Mouse (Mus musculus) frontal cortex, adult 2 months (tissue): ENCODE results near the gene Ano4. TPM values are rescaled to one million over a fixed set of nuclear protein-coding genes. Genes with fewer than 3 reads are reported as not detected.

Source experiments
- DNase-seq, 2 experiments: peaks; one replicate each; pipeline ENCODE4 v3.0.0; 2022; ENCODE audit warnings: low spot score in 1 of 2; ENCODE audit errors: extremely low spot score in 1 of 2
- polyA plus RNA-seq: library from polyadenylated mRNA; depleted of rRNA; stranded (reverse); fragments of >200 nt; gene quantifications from 2 replicates; pipeline ENCODE4 v1.2.3, GENCODE M21; 2012; rRNA removed

The Ano4 gene
- polyA plus RNA-seq, 1 experiment = 25.2 TPM

DNA sequence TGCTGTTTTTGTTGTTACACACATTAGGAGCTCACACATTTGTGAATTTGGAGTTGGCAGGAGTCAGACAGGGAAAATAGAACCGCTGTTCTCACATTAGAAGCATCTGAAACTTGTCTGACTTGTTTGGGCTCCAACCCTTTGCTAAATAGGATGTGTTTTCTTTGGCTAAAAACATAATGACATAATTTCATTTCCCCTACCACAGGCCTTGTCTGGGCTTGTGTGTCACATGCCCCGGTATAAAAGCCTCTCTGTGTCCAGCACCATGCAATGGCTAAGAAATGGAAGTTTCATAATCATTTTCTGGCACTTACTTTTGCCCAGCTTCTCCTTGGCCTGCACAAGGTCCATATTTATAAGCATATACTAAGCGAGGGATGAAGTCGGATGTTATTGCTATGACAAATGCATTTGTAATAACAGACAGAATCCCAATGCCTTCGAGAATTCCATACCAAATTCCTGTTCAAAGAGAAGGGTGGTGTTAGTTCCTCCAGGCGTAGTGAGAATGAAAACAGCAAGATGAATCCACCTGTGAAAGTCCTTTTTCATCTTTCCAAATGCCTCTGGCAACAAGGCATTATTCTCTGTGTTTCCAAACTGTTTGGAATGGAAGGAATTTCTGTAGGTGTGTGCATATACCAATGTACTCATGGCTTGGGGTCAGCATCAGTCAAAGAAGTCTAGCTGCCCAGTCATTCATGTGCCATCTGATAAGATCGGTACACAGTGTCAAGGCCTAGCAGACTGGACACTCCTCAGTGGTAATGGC is 373.4 kb downstream of the Ano4 start:
- no peak for DNase-seq

- no peak for DNase-seq
These were observed 376.0 kb downstream of the Ano4 start for GRCm38 (mm10) chr10:88968586-88968985.

- DNase-seq = peak; percentile 17 to 40
These were observed 383.8 kb downstream of the Ano4 start for GRCm38 (mm10) chr10:88960791-88961190.

GRCm38 (mm10) chr10:88950297-88950653 is 394.3 kb downstream of the Ano4 start:
- no peak for DNase-seq

GRCm38 (mm10) chr10:88949649-88950296 is 394.8 kb downstream of the Ano4 start:
- no peak for DNase-seq

Other genes with a start within 250 kb of the Ano4 start
- gene Gas2l3, start 99.2 kb upstream of the Ano4 start, polyA plus RNA-seq = 1.4 and 1.7 TPM in 2 replicates
- gene Nr1h4, start 188.8 kb upstream of the Ano4 start, polyA plus RNA-seq = 0.13 and 0.24 TPM in 2 replicates